Mouse (Mus musculus) kidney, embryonic 16.5 days (tissue): ENCODE results near the gene Pelo. TPM values are rescaled to one million over a fixed set of nuclear protein-coding genes. Genes with fewer than 3 reads are reported as not detected.
A peak's percentile ranks its signal among the peaks of the same experiment; 100 is the strongest.

Experiments
- ATAC-seq: fragments of 200-750 bp; cut with Nextera tagmentation; 2 replicates; pipeline ENCODE4 v1.8.0; 2017; ENCODE audit warnings: moderate TSS enrichment; ENCODE audit not compliant: low FRiP score, low TSS enrichment
- H3K27ac ChIP-seq: fragments of 300-500 bp; sonication (generic); 2 replicates; pipeline ENCODE4 v1.5.1; 2014; ENCODE audit warnings: low read length
- H3K27me3 ChIP-seq: fragments of 300-500 bp; sonication (generic); 2 replicates; pipeline ENCODE4 v1.6.1; 2014; ENCODE audit warnings: low read length, control low read depth, mixed read lengths; ENCODE audit not compliant: insufficient read depth
- H3K36me3 ChIP-seq: fragments of 300-500 bp; sonication (generic); 2 replicates; pipeline ENCODE4 v1.6.1; 2014; ENCODE audit warnings: low read length, control low read depth, mixed read lengths; ENCODE audit not compliant: insufficient read depth
- H3K4me1 ChIP-seq: fragments of 300-500 bp; sonication (generic); 2 replicates; pipeline ENCODE4 v1.6.1; 2014; ENCODE audit warnings: low read length, control low read depth, mixed read lengths; ENCODE audit not compliant: insufficient read depth
- H3K4me2 ChIP-seq: fragments of 300-500 bp; sonication (generic); replicated peaks from 2 replicates; pipeline ENCODE4 v1.6.1; 2014; ENCODE audit warnings: low read depth, low read length
- H3K4me3 ChIP-seq: fragments of 300-500 bp; sonication (generic); 2 replicates; pipeline ENCODE4 v1.5.1; 2014; ENCODE audit warnings: mild to moderate bottlenecking, low read length
- H3K9ac ChIP-seq: fragments of 300-500 bp; sonication (generic); replicated peaks from 2 replicates; pipeline ENCODE4 v1.6.1; 2014; ENCODE audit warnings: low read length
- H3K9me3 ChIP-seq: fragments of 300-500 bp; sonication (generic); 2 replicates; pipeline ENCODE4 v1.6.1; 2016; ENCODE audit warnings: low read length, control low read depth
- WGBS: fragments of 180-500 bp; shearing (Covaris S2); extraction: QIAGEN DNeasy Blood & Tissue Kit; methylation state at CpG from one replicate; pipeline ENCODE4 v1.1.7; 2014; 5-methylcytosine and 5-hydroxymethylcytosine counted together
- polyA plus RNA-seq: library from polyadenylated mRNA; unstranded; fragments of >200 nt; fragmentation: Nextera tagmentation; extraction: Ambion mirVana; gene quantifications from 2 replicates; pipeline ENCODE4 v1.2.1, GENCODE M21; 2015

The Pelo gene
- polyA plus RNA-seq, 1 experiment from 2014 or later: 5.8 TPM

- Histone ChIP-seq H3K4me3 (peak overlapping the region; percentile 4; the same call in 1 of the 2 replicates), H3K27me3 (no peaks in the 10 kb centered on the region), H3K27ac (peak overlapping the region; percentile 14; the same call in 1 of the 2 replicates), H3K9me3 (no peaks in the 10 kb centered on the region), H3K4me1 (peaks cover 22% of the 10 kb centered on the region), H3K4me2 (peak overlapping the region; percentile 43), H3K9ac (no peak overlapping the region; the same call in 1 of the 2 replicates), H3K36me3 (no peaks in the 10 kb centered on the region)
- 4% methylated on average over 9 of the region's 9 CpGs for WGBS
- ATAC-seq: peak; percentile 83
Measured at GRCm38 (mm10) chr13:115054783-115055182, 35.2 kb downstream of the Pelo start.

DNA sequence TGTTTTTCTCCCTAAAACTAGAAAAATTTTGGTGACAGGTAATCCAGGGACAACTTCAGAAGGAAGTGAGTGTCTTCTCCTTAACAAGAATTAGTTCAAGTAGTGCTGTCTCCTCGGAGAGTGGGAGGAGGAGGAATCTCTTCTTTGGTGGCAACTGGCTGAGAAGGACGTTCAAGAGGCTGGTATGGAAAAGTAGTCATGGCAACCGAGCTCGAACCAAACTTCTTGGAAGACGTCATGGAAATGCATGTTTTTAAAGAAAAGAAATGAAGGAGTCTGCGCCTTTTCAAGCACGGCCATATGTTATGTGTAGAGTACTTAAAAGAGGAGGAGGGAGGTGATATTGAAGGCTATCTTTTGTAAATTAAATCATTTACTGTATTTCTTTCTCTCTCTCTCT lies 37.4 kb downstream of the Pelo start:
- Histone ChIP-seq H3K4me2 (peak overlapping the region; percentile 34), H3K36me3 (no peaks in the 10 kb centered on the region), H3K27me3 (no peaks in the 10 kb centered on the region), H3K4me3 (no peak overlapping the region), H3K9ac (no peak overlapping the region), H3K27ac (no peak overlapping the region), H3K4me1 (peaks cover 22% of the 10 kb centered on the region), H3K9me3 (no peaks in the 10 kb centered on the region)
- ATAC-seq: no peak
- 80% methylated on average over 7 of the region's 7 CpGs for WGBS

DNA sequence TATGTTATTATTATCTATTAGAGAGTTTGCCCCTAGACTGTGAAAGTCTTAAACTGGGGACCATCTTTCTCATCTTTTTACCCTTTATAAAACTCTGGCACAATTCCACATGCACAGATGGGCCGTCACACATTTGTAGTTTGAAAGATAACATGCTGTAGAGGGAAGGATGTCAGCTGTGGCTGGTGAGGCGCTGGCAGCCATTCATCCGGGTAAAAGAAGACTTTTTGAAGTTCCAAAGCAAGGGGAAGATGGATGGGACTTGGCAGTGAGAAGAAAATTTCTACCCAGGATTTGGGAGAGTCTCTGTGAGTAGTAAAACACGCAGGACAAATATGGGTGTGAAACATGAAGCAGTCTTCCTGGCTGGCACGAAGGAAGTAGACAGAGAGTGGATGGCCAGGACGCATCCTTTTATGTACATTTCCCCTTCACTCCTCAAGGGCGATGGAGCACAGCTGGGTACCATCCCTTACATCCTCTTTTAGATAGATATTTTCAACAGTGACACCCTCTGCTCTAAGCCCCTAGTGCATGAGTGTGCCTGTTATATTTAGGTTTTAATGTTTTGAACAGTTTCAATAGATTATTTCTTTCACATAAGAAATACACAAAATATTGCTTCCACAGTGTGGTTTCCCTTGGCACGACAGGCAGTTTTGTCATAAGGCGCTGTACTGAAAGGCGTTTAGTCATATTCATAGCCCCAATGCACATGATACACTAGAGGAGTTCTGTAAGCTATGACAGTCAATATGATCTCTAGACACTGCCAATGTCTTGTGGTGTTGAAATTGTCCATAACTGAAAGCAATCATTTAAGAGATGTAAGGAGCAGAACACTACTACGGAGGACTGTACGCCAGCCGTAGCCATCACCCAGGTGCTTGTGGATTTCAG lies 39.1 kb downstream of the Pelo start:
- Histone ChIP-seq H3K4me2 (no peak overlapping the region), H3K4me3 (no peak overlapping the region), H3K4me1 (peaks cover 22% of the 10 kb centered on the region), H3K9ac (no peak overlapping the region), H3K9me3 (no peaks in the 10 kb centered on the region), H3K27ac (no peak overlapping the region), H3K36me3 (no peaks in the 10 kb centered on the region), H3K27me3 (no peaks in the 10 kb centered on the region)
- WGBS: 64% methylated on average over 13 of the region's 13 CpGs
- 0 out of 2 replicates have a peak, but pooled peaks have one; percentile 49 for ATAC-seq

DNA sequence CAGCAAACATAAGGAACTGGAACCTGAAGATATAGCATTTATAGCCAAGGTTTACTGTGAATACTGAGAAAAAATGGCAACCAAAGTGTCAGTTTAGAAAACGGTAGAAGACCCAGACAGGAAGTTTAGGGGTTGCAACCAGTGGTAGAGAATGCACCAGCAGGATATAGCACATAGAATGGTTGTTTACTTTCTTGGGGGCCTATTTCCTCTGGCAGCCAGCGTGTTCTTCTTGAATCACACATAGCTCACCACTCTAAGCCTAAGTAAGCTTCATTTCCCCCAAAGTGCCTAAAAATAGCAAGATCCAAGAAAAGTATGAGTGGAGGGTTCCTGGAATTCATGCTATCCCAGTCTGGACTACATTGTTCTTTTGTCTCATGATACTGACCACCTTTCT lies 47.3 kb downstream of the Pelo start:
- Histone ChIP-seq H3K27me3 (no peaks in the 10 kb centered on the region), H3K9me3 (no peaks in the 10 kb centered on the region), H3K27ac (no peak overlapping the region), H3K4me3 (no peak overlapping the region), H3K9ac (no peak overlapping the region), H3K36me3 (no peaks in the 10 kb centered on the region), H3K4me2 (no peak overlapping the region), H3K4me1 (0 out of 2 replicates have a peak, but pooled peaks cover 2% of the 10 kb centered on the region)
- WGBS: 46% methylated on average over 2 of the region's 2 CpGs
- ATAC-seq: no peak

Other genes with a start within 250 kb of the Pelo start
- gene Itga2, start 158.1 kb downstream of the Pelo start, polyA plus RNA-seq: 2.2 and 2.4 TPM in 2 replicates
- gene Gm49395, start 11.7 kb upstream of the Pelo start, polyA plus RNA-seq: 6.7 and 8.8 TPM in 2 replicates
- 32.2 and 32.5 TPM in 2 replicates for gene Itga1, start 11.8 kb upstream of the Pelo start, polyA plus RNA-seq